Mouse (Mus musculus) ES-E14 (cell line): ENCODE measurements at regions not wholly inside any gene's neighbourhood (a gene's known extent, or its start where the extent isn't known, plus 50 kb on each side); places are given as distances from the start of the nearest gene placed in this dataset.

Experiments used
- CHD2 ChIP-seq: IDR thresholded peaks from 2 replicates; pipeline ENCODE4 v1.6.1; 2014; ENCODE audit warnings: mild to moderate bottlenecking, low read depth, low read length, inconsistent platforms
- HCFC1 ChIP-seq: IDR thresholded peaks from 2 replicates; pipeline ENCODE4 v1.6.1; 2012; ENCODE audit warnings: low read length, inconsistent platforms, borderline replicate concordance; ENCODE audit not compliant: insufficient read depth
- MAFK ChIP-seq: IDR thresholded peaks from 2 replicates; pipeline ENCODE4 v1.6.1; 2014; ENCODE audit warnings: mild to moderate bottlenecking, low read depth, low read length, inconsistent platforms; ENCODE audit not compliant: insufficient read depth
- ZC3H11A ChIP-seq: IDR thresholded peaks from 2 replicates; pipeline ENCODE4 v1.6.1; 2012; ENCODE audit warnings: low read depth, mild to moderate bottlenecking, inconsistent platforms, low read length, borderline replicate concordance
- ZNF384 ChIP-seq: IDR thresholded peaks from 2 replicates; pipeline ENCODE4 v1.6.1; 2012; ENCODE audit warnings: low read depth, low read length, inconsistent platforms

DNA sequence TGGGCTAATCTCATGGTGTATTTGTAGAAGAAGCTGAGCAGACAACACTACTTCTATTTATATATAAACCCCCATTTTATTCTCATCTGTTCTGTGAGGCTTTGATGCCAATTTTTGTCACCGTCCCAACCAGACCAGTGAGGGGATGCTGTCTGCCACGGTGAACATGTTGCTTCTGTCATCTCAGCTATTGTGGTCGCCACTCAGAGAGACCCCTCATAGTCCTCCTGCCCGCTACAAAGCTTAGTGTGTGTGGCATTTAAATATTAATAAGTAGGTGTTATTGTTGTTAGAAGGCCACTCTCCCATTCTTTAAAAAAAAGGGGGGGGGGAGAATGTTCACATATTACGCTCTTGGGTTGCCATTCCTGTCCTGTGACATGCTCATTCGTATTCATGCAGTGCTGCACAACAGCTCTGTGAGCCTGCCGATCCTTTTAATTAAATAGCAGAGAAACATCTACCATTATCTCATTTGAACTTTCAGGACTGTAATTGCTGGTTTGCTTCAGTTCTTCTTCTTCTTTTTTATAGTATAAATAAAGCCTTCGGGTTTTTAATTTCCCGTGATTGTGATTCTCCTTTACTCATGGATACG, 161.4 kb downstream of the Enc1 start:
- no peak for TF ChIP-seq ZC3H11A
- TF ChIP-seq MAFK: no peak
- no peak for TF ChIP-seq HCFC1
- TF ChIP-seq ZNF384: no peak
- TF ChIP-seq CHD2: no peak
